Mouse (Mus musculus): ENCODE results near the gene Cdc42ep5.

- TF ChIP-seq POLR2A (IDR thresholded peaks at IDR 0.05; ENCODE audit: low read depth, low read length), result no peak
- TF ChIP-seq CTCF (IDR thresholded peaks at IDR 0.05; ENCODE audit: extremely low read depth, insufficient read length, insufficient replicate concordance, low read depth, low read length), result no peak
Observed at GRCm38 (mm10) chr7:4207126-4207525, 42.5 kb upstream of the Cdc42ep5 start.
